Mouse (Mus musculus) heart, embryonic 12.5 days (tissue): ENCODE data around the gene Pheta2. TPM values are rescaled to one million over a fixed set of nuclear protein-coding genes. Genes with fewer than 3 reads are reported as not detected.
"Not testable (repeated sequence)": the region's sequence is repeated elsewhere in the genome, so short reads cannot be mapped to it uniquely, and the experiment has no call there.

Experiments used
- ATAC-seq: fragments of 200-750 bp; cut with Nextera tagmentation; 2 replicates; pipeline ENCODE4 v1.8.0; 2017; ENCODE audit warnings: moderate TSS enrichment, moderate library complexity; ENCODE audit not compliant: insufficient number of reproducible peaks, low FRiP score
- H3K27ac ChIP-seq: fragments of 300-500 bp; sonication (generic); 2 replicates; pipeline ENCODE4 v1.5.1; 2016; ENCODE audit warnings: mild to moderate bottlenecking, moderate library complexity; ENCODE audit not compliant: poor library complexity, severe bottlenecking
- H3K27me3 ChIP-seq: fragments of 300-500 bp; sonication (generic); replicated peaks from 2 replicates; pipeline ENCODE4 v1.6.1; 2016; ENCODE audit warnings: mild to moderate bottlenecking, moderate library complexity
- H3K36me3 ChIP-seq: fragments of 300-500 bp; sonication (generic); 2 replicates; pipeline ENCODE4 v1.6.1; 2016; ENCODE audit warnings: mild to moderate bottlenecking, moderate library complexity
- H3K4me1 ChIP-seq: fragments of 300-500 bp; sonication (generic); replicated peaks from 2 replicates; pipeline ENCODE4 v1.6.1; 2016; ENCODE audit warnings: mild to moderate bottlenecking
- H3K4me2 ChIP-seq: fragments of 300-500 bp; sonication (generic); 2 replicates; pipeline ENCODE4 v1.6.1; 2016; ENCODE audit warnings: mild to moderate bottlenecking, moderate library complexity
- H3K4me3 ChIP-seq: fragments of 300-500 bp; sonication (generic); 2 replicates; pipeline ENCODE4 v1.5.1; 2016; ENCODE audit warnings: mild to moderate bottlenecking
- H3K9ac ChIP-seq: fragments of 300-500 bp; sonication (generic); 2 replicates; pipeline ENCODE4 v1.6.1; 2016; ENCODE audit warnings: mild to moderate bottlenecking, moderate library complexity
- H3K9me3 ChIP-seq: fragments of 300-500 bp; sonication (generic); replicated peaks from 2 replicates; pipeline ENCODE4 v1.6.1; 2016; ENCODE audit warnings: mild to moderate bottlenecking, moderate library complexity
- WGBS: fragments of 180-500 bp; shearing (Covaris S2); methylation state at CpG from one replicate; pipeline ENCODE4 v1.1.7; 2016; 5-methylcytosine and 5-hydroxymethylcytosine counted together
- polyA plus RNA-seq: library from polyadenylated mRNA; unstranded; fragments of >200 nt; fragmentation: Nextera tagmentation; extraction: Ambion mirVana; gene quantifications from 2 replicates; pipeline ENCODE4 v1.2.1, GENCODE M21; 2016

Gene Pheta2
- polyA plus RNA-seq, 1 experiment from 2014 or later = 9.8 TPM

DNA sequence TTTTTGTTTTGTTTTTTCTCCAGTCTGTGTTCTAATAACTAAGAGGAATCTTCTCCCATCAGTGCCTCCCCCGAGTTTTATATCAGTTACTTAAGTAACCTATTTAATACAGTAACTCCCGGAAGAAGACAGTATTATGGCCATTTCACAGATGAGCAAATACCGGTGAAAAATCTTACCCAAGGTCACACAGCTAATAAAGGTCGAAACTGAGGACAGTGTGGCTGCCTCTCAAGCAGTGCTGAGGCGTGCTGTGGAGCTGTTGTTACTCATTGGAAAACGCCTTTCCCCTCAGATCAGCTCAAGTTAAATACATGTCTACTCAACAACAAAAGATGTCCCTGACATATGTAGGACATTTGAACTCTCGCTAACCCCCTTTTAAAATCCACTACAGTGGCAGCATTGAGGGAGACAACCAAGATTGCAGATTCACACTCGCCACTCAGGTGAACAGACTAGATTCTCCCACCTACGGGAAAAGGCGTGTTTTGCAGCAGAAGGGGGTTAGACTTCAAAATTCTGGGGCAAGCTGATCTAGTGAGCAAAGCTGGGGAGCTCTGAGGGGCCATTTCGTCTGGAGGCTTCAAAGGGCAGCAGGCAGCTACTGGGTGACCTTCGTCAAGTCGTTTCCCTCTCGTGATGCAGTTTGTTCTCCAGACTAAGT is 14.5 kb downstream of the Pheta2 start:
- no peaks in the 10 kb centered on the region for H3K27me3 ChIP-seq
- peak overlapping the region; percentile 89 for H3K27ac ChIP-seq
- H3K9me3 ChIP-seq = no peaks in the 10 kb centered on the region
- H3K4me1 ChIP-seq = peaks cover 22% of the 10 kb centered on the region
- H3K9ac ChIP-seq = peak overlapping the region; percentile 99
- ATAC-seq = no peak
- H3K4me3 ChIP-seq = peak overlapping the region; percentile 97
- H3K36me3 ChIP-seq = peaks cover 30% of the 10 kb centered on the region
- 25% methylated on average over 14 of the region's 14 CpGs for WGBS
- H3K4me2 ChIP-seq = peak overlapping the region; percentile 88

DNA sequence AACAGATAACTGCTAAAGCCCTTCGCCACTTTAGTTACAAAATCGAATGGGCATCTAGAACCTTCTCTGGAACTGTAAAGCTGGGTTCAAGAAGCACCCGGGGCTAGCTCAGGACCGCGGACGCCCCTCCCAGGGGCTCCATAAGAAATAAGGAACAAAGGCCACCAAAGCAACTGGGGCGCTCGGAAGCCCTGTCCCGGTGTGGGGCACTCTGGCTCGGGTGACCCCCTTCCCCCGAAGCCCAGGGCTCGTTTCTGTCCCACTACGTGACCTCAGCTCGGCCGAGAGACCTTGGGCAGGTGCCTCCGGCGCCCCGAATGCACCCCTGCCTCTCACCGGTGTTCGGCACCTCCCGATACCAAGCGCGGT is 15.0 kb downstream of the Pheta2 start:
- peak overlapping the region; percentile 99 for H3K9ac ChIP-seq
- H3K27ac ChIP-seq = peak overlapping the region; percentile 89
- H3K9me3 ChIP-seq = no peaks in the 10 kb centered on the region
- H3K27me3 ChIP-seq = no peaks in the 10 kb centered on the region
- peaks cover 25% of the 10 kb centered on the region for H3K4me1 ChIP-seq
- peak; percentile 34 for ATAC-seq
- H3K36me3 ChIP-seq = peaks cover 25% of the 10 kb centered on the region
- under 1% methylated on average over 23 of the region's 23 CpGs for WGBS
- peak overlapping the region; percentile 97 for H3K4me3 ChIP-seq
- H3K4me2 ChIP-seq = peak overlapping the region; percentile 88

DNA sequence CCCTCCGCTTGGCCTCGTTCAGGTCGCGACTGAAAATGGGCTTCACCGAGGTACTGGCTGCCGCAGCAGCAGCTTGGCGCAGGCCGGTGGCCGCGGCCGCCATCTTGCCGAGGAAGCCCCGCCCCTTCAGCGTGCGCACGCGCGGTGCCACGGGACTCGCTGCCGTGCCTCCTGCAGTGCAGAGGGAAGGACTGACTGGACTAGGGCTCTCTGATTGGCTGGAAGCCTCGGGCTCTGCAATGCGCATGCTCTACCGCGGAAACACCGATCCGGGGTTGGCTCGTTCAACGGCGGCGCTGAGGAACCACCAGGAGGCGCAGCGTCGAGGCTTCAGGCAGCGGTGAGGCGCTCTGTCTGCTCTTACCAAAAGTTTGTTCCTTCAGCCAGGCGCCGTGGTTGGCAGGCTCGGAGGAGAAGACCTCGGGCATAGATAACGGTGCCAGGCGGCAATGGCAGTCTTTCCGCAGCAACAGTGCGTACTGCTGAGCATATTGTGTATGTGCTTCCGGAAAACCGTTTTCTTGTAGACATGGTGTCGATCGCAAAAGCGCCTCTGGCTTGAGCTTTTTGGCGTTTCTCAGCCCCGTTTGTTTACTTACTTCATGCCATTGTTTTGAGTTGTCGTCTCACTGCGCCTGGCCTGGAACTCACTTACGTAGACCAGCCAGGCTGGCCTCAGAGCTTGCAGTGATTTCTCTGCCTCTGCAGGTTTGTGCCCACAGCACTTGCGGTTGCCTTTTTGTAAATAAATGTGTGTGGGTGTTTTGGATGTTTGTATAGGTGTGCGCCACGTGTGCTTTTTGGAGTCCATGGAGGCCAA is 15.6 kb downstream of the Pheta2 start, which contains the start of gene Ndufa6:
Gene Ndufa6 (minus strand): TSS at position 197 of the 820 bp plus-strand sequence.
- H3K36me3 ChIP-seq = peaks cover 19% of the 10 kb centered on the region
- 2% methylated on average over 57 of the region's 57 CpGs for WGBS
- H3K9ac ChIP-seq = peak within 1 kb of the TSS; percentile 99
- H3K4me3 ChIP-seq = peak within 1 kb of the TSS; percentile 97
- H3K9me3 ChIP-seq = no peaks in the 10 kb centered on the region
- H3K4me2 ChIP-seq = peak within 1 kb of the TSS; percentile 88
- H3K4me1 ChIP-seq = peaks cover 31% of the 10 kb centered on the region
- peak within 1 kb of the TSS; percentile 89 for H3K27ac ChIP-seq
- no peaks in the 10 kb centered on the region for H3K27me3 ChIP-seq
- peak; percentile 98 for ATAC-seq

DNA sequence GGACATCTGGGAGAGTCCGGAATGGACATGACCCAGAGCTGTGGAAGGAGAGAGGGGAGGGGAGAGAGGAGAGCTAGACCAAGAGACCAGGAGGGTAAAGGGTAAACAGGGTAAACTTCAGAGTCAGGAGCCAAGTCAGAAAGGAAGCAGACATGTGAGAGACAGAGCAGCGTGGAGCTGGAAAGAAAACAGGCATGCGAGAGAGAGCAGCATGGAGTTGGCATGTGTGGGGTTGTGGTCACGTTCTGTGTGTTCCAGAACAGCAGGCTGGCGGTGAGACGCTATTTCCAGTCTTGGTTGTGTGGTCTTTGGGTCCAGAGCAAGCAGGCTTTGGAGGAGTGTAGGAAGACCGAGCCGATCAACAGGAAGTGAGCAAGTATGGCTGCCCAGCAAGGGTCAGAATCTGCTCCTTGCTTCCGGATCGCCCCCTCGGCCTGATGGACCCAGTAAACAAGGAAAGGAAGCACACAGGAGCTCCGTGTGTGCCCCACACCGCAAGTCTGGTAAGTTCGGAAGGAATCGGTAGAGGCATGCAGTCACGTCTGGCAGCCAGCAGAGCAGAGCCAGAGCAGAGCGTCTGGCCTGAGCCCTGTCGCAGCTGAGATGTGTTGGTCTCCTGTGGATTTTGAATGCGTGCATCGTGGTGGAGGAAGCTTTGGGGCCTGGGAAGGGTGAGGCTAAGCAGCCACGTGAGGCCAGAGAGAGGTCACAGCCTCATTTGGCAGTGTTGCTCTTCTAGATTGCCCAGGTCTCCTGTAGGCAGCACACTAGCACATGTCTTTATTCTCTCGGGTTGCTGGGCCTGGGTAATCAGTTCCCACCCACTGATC is 19.9 kb downstream of the Pheta2 start:
- peak overlapping the region; percentile 55; the same call in 1 of the 2 replicates for H3K27ac ChIP-seq
- peaks cover 19% of the 10 kb centered on the region for H3K4me1 ChIP-seq
- WGBS = 52% methylated on average over 22 of the region's 22 CpGs
- no peaks in the 10 kb centered on the region for H3K9me3 ChIP-seq
- peak overlapping the region; percentile 30; the same call in 1 of the 2 replicates for H3K4me2 ChIP-seq
- H3K27me3 ChIP-seq = no peaks in the 10 kb centered on the region
- H3K9ac ChIP-seq = peak overlapping the region; percentile 54
- H3K36me3 ChIP-seq = no peaks in the 10 kb centered on the region
- no peak overlapping the region for H3K4me3 ChIP-seq
- ATAC-seq = no peak

DNA sequence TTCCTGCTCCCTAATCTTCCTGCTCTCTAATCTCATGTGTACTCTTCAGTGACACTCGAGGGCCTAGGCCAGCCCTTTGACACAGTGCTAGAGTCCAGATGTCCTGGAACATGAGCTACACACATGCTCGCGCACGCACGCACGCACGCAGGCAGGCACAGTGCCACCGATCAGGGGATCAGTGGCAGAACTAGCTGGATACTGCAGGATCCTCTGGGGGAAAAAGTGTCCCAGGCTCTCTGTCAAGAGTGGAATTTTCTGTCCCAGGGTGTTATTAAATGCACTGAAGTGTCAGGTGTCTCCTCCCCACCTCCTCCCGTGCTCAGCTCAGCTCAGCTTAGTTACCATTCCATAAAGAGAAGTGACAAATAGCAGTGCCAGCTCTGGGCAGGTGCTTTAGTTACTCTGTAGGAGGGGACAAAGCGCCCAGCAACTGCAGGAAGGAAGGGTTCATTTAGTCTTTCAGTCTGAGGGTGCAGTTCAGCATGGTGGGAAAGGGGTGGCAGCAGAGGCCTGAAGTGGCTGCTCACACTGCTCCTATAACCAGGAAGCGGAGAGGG is 22.8 kb downstream of the Pheta2 start:
- Histone ChIP-seq H3K4me2 (no peak overlapping the region), H3K36me3 (no peaks in the 10 kb centered on the region), H3K9ac (no peak overlapping the region), H3K9me3 (no peaks in the 10 kb centered on the region), H3K4me3 (no peak overlapping the region), H3K27me3 (no peaks in the 10 kb centered on the region), H3K27ac (peak overlapping the region; percentile 45), H3K4me1 (peaks cover 16% of the 10 kb centered on the region)
- 0 out of 2 replicates have a peak, but pooled peaks have one; percentile 45 for ATAC-seq
- 72% methylated on average over 11 of the region's 11 CpGs for WGBS

DNA sequence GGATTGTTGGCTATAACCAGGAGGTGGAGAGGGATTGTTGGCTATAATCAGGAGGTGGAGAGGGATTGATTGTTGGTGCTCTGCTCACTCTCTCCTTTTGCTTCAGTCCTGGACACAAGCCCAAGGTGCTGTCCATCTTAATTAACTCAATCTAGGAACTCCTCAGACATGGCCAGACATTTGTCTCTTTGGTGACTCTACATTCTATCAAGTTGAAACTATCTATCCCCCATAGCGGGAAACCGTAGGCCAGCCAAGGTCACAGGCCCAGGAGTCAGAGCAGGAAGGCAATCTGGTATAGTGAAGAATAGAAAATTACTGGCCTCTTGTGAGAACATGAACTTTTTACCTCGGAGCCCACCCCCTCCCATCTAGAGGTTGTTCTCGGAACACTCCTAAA is 23.5 kb downstream of the Pheta2 start:
- no peaks in the 10 kb centered on the region for H3K27me3 ChIP-seq
- H3K9ac ChIP-seq = no peak overlapping the region
- peaks cover 16% of the 10 kb centered on the region for H3K4me1 ChIP-seq
- 61% methylated on average over 4 of the region's 4 CpGs for WGBS
- 0 out of 2 replicates have a peak, but pooled peaks have one; percentile 29 for ATAC-seq
- H3K4me2 ChIP-seq = no peak overlapping the region
- H3K4me3 ChIP-seq = no peak overlapping the region
- H3K36me3 ChIP-seq = no peaks in the 10 kb centered on the region
- H3K9me3 ChIP-seq = no peaks in the 10 kb centered on the region
- 0 out of 2 replicates have a peak overlapping the region, but pooled peaks have one; percentile 45 for H3K27ac ChIP-seq

DNA sequence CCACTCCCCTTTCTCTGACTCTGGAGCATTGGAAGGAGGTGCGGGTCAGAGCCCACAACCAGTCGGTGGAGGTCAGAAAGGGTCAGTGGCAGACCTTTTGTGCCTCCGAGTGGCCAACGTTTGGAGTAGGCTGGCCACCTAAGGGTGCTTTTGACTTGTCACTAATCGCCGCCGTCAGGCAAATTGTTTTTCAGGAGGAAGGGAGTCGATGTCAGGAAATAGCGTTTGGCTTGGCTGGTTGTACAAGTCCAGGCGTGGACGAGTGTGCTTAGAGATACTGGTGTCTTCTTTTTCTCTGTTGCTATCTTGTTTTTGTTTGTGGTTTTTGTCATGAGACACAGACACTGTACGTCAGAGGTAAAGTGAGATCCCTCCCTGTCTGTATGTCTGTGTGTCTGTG is 25.1 kb downstream of the Pheta2 start:
- WGBS = 70% methylated on average over 11 of the region's 12 CpGs
- not testable (repeated sequence) for H3K4me3 ChIP-seq, ATAC-seq, H3K9ac ChIP-seq, H3K4me2 ChIP-seq, H3K36me3 ChIP-seq, H3K9me3 ChIP-seq, H3K27ac ChIP-seq, H3K27me3 ChIP-seq
- H3K4me1 ChIP-seq = peaks cover 12% of the 10 kb centered on the region

DNA sequence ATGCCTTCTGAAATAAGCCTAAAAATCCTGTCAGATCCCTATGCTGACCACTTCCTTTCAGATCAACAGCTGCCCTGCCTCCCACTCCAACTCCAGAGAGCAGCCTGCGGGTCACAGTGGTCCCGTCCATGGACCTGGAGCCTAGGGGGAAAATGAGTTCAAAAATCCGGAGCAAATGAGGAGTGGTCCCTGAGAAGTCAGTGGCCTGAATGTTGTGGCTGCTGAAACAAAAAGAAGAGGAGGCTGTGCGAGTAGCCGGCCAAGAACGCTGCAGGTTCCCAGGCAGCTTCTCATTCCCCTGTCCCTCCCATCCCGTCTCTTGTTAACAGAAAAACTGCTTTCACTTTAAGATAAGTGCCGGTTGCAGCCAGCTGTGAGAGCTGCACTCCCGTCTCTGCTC is 25.8 kb downstream of the Pheta2 start:
- WGBS = 8% methylated on average over 7 of the region's 9 CpGs
- 0 out of 2 replicates have a peak overlapping the region, but pooled peaks have one; percentile 18 for H3K4me3 ChIP-seq

DNA sequence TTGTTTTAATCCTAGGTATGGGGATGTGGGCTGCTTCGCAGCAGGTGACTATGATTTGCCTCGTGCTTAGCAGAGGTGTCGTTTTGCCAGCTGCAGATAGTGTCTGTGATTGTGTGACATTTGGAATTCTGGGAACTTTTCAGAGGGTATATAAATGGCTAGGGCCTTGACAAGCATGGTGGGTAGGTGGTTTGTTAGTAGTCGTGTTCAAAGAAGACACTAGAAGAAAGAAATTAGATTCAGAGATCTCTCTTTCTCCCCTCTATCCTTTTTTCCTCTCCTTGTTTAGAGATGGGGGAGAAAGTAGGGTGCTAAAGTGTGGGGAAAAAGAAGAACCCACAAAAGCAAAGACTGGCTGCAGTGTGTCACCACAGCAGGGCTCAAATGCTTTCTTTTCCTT is 29.4 kb downstream of the Pheta2 start:
- WGBS = 79% methylated on average over 4 of the region's 4 CpGs
- H3K9ac ChIP-seq = no peak overlapping the region
- H3K9me3 ChIP-seq = no peaks in the 10 kb centered on the region
- no peak overlapping the region for H3K27ac ChIP-seq
- ATAC-seq = no peak
- no peak overlapping the region for H3K4me2 ChIP-seq
- no peaks in the 10 kb centered on the region for H3K4me1 ChIP-seq
- no peak overlapping the region for H3K4me3 ChIP-seq
- H3K36me3 ChIP-seq = peaks cover 11% of the 10 kb centered on the region; the same call in 1 of the 2 replicates
- peaks cover 4% of the 10 kb centered on the region; the same call in 1 of the 2 replicates for H3K27me3 ChIP-seq

More for the DNA sequence above, 25.8 kb downstream of the Pheta2 start:
- not testable (repeated sequence) for H3K4me1 ChIP-seq, H3K27me3 ChIP-seq, H3K9ac ChIP-seq, H3K27ac ChIP-seq, ATAC-seq, H3K36me3 ChIP-seq, H3K9me3 ChIP-seq
- H3K4me2 ChIP-seq = peak overlapping the region; percentile 51

DNA sequence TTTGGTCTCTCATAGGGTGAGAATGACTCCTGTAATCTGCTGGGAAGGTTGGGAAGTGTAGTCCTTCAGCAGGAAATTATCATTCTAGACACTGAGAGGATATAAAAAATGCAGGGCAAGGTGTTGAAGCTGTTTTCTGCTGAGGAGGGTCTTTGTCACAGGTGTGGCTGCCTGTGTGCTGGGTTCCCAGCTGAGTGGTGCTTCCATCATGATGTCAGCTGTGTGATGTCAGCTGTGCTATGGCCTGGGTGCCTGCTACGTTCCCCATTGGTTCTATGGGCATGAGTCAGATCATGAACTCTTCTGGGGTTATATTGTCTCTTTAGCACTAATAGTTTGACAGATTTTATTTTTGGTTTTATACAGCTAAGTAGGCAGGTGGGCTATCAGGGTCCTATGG is 30.1 kb downstream of the Pheta2 start:
- WGBS = 90% methylated on average over 1 of the region's 1 CpGs
- Histone ChIP-seq H3K4me2 (no peak overlapping the region), H3K27ac (no peak overlapping the region), H3K9me3 (no peaks in the 10 kb centered on the region), H3K36me3 (peaks cover 14% of the 10 kb centered on the region; the same call in 1 of the 2 replicates), H3K9ac (no peak overlapping the region), H3K4me1 (no peaks in the 10 kb centered on the region), H3K4me3 (no peak overlapping the region), H3K27me3 (peaks cover 5% of the 10 kb centered on the region; the same call in 1 of the 2 replicates)
- ATAC-seq = no peak
